Mouse (Mus musculus): ENCODE results near the gene Rprd1b.

GRCm38 (mm10) chr2:158066456-158066855, 38.2 kb downstream of the Rprd1b start:
- TF ChIP-seq CTCF (IDR thresholded peaks at IDR 0.05; ENCODE audit: insufficient read depth, low read depth, low read length) (no peak), POLR2A (IDR thresholded peaks at IDR 0.05; ENCODE audit: insufficient read depth, low read depth, low read length) (no peak)
